Mouse (Mus musculus) heart, postnatal 10 days (tissue): Measurements from ENCODE around the gene Sgsh. TPM values are rescaled to one million over a fixed set of nuclear protein-coding genes. Genes with fewer than 3 reads are reported as not detected.
A peak's percentile ranks its signal among the peaks of the same experiment; 100 is the strongest.

Experiments used
- DNase-seq, 2 experiments: peaks; one replicate each; pipeline ENCODE4 v3.0.0; 2021
- intact Hi-C: fragments of 180-260 bp; cut with DNase I; formaldehyde crosslinking; loops from one replicate; pipeline ENCODE4 v1.15.1; 2025
- microRNA-seq, 2 experiments: library from miRNA; unstranded; fragments of <30 nt; microRNA quantifications; one replicate each; pipeline ENCODE4 v1.2.0; 2022
- total RNA-seq, 2 experiments: library from RNA; stranded (reverse); gene quantifications; 2 replicates each; pipeline ENCODE4 v1.2.3; 2021

Sgsh gene
- total RNA-seq, 2 experiments from 2014 or later: 7.9 TPM

- intact Hi-C loops: no loop called here
- DNase-seq: no peak
These were observed 40.9 kb downstream of the Sgsh start for GRCm38 (mm10) chr11:119314252-119314936.

GRCm38 (mm10) chr11:119310621-119311020 lies 44.7 kb downstream of the Sgsh start:
- DNase-seq: no peak
- intact Hi-C loops: no loop called here

GRCm38 (mm10) chr11:119307916-119308315 lies 47.4 kb downstream of the Sgsh start:
- no peak for DNase-seq
- intact Hi-C loops: no loop called here

GRCm38 (mm10) chr11:119307658-119307867 lies 47.8 kb downstream of the Sgsh start, which contains the start of gene Card14:
Gene Card14, plus strand, starts transcription at chr11:119307768.
- no peak for DNase-seq
- intact Hi-C loops: no loop called here

GRCm38 (mm10) chr11:119306762-119307657 lies 48.3 kb downstream of the Sgsh start:
- DNase-seq: no peak
- intact Hi-C loops: no loop called here

- intact Hi-C loops: loop anchor here (2.0 kb wide), 1 partner anchor 58 kb away; no protein-coding TSS in a partner anchor
These were observed 50.2 kb downstream of the Sgsh start for GRCm38 (mm10) chr11:119304904-119305712.

GRCm38 (mm10) chr11:119300986-119301385 lies 54.4 kb downstream of the Sgsh start:
- no peak for DNase-seq
- intact Hi-C loops: loop anchor here (2.0 kb wide), 1 partner anchor 32 kb away; no protein-coding TSS in a partner anchor

More at GRCm38 (mm10) chr11:119304904-119305712, 50.2 kb downstream of the Sgsh start:
- DNase-seq: peak; percentile 29 to 51

GRCm38 (mm10) chr11:119300246-119300935 lies 54.9 kb downstream of the Sgsh start:
- DNase-seq: no peak
- intact Hi-C loops: loop anchor here (2.0 kb wide), 1 partner anchor 32 kb away; no protein-coding TSS in a partner anchor

- DNase-seq: peak; percentile 97 to 98
- intact Hi-C loops: loop anchor here (2.0 kb wide), 1 partner anchor 31 kb away; no protein-coding TSS in a partner anchor
These were observed 55.7 kb downstream of the Sgsh start, which contains the start of gene Eif4a3 for GRCm38 (mm10) chr11:119299391-119300245. Gene Eif4a3, minus strand, starts transcription at chr11:119300089.

- intact Hi-C loops: no loop called here
- DNase-seq: no peak
These were observed 56.4 kb downstream of the Sgsh start for GRCm38 (mm10) chr11:119298917-119299316.

- no peak for DNase-seq
- intact Hi-C loops: no loop called here
These were observed 57.3 kb downstream of the Sgsh start for GRCm38 (mm10) chr11:119297996-119298395.

Small RNAs within 50 kb of the gene (microRNA-seq; reads per million reads assigned to microRNA genes)
- 0.24 to 1.4 reads per million in 2 experiments for gene Mir1932

Other genes starting within 250 kb of the Sgsh start
- 10 to 100 TPM; 66.3 to 67.2 TPM for gene Tbc1d16, start 127.0 kb downstream of the Sgsh start, total RNA-seq
- under 1 TPM in 1 of 2 experiments, not detected in 1; 0.22 TPM for gene Ccdc40, start 127.0 kb downstream of the Sgsh start, total RNA-seq
- 10 to 100 TPM; 56.7 to 58.4 TPM for gene Gaa, start 87.6 kb downstream of the Sgsh start, total RNA-seq
- 100 to 1,000 TPM; 105 to 112 TPM for gene Eif4a3, start 55.4 kb downstream of the Sgsh start, total RNA-seq
- gene Card14, start 47.8 kb downstream of the Sgsh start, total RNA-seq: under 1 TPM; 0.07 to 0.12 TPM
- 1 to 10 TPM; 3.7 to 5.0 TPM for gene Slc26a11, start within 50 bp of the Sgsh start, total RNA-seq
- 10 to 100 TPM; 14.0 to 19.6 TPM for gene Rnf213, start 37.6 kb upstream of the Sgsh start, total RNA-seq
- gene Endov, start 135.8 kb upstream of the Sgsh start, total RNA-seq: 10 to 100 TPM; 13.8 to 18.6 TPM
- gene Nptx1, start 192.2 kb upstream of the Sgsh start, total RNA-seq: under 1 TPM; 0.55 to 0.64 TPM
- gene Rptor, start 247.4 kb upstream of the Sgsh start, total RNA-seq: 10 to 100 TPM; 39.2 to 40.7 TPM